Mouse (Mus musculus): ENCODE measurements around the gene Fads3.

DNA sequence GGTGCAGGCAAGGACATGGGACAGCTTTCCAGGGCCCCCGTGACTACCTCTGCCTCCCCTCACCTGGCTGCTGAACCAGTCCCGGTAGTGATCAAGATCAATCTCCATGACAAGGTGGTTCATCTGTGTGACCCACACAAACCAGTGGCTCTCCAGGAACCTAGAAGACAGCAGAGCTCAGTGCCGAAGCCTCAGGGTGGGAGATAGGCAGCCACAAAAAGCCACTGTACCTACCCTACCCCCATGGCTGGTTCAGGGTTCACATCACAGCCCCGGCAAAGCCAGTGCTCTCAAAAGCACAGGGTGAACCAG is 24.8 kb downstream of the Fads3 start:
- no peak for TF ChIP-seq CTCF (IDR thresholded peaks at IDR 0.05; ENCODE audit: insufficient read depth, low read length)
- TF ChIP-seq POLR2A (IDR thresholded peaks at IDR 0.05; ENCODE audit: borderline replicate concordance, extremely low read depth, low read depth, low read length), result no peak
